Mouse (Mus musculus) heart, adult 2 months (tissue): ENCODE results near the gene Nfatc3. TPM values are rescaled to one million over a fixed set of nuclear protein-coding genes. Genes with fewer than 3 reads are reported as not detected.
A peak's percentile ranks its signal among the peaks of the same experiment; 100 is the strongest.

Source experiments
- DNase-seq, 2 experiments: peaks; one replicate each; pipeline ENCODE4 v3.0.0; 2021
- H3K27ac ChIP-seq: fragments of 200-600 bp; 2 replicates; pipeline ENCODE4 v1.8.1; 2022
- H3K27me3 ChIP-seq: fragments of 200-500 bp; 2 replicates; pipeline ENCODE4 v1.6.1; 2012; ENCODE audit warnings: mild to moderate bottlenecking, low read length, inconsistent platforms, mixed read lengths; ENCODE audit not compliant: control insufficient read depth, insufficient read depth
- H3K36me3 ChIP-seq: fragments of 200-500 bp; 2 replicates; pipeline ENCODE4 v1.6.1; 2012; ENCODE audit warnings: low read length, inconsistent platforms; ENCODE audit not compliant: control insufficient read depth, insufficient read depth
- H3K4me1 ChIP-seq: fragments of 200-500 bp; 2 replicates; pipeline ENCODE4 v1.6.1; 2011; ENCODE audit warnings: low read length; ENCODE audit not compliant: control insufficient read depth, insufficient read depth
- H3K4me3 ChIP-seq: fragments of 200-600 bp; 2 replicates; pipeline ENCODE4 v1.8.1; 2022
- H3K79me2 ChIP-seq: fragments of 200-500 bp; replicated peaks from 2 replicates; pipeline ENCODE4 v1.6.1; 2012; ENCODE audit warnings: mild to moderate bottlenecking, inconsistent platforms, low read length, moderate library complexity, mixed read lengths; ENCODE audit not compliant: control insufficient read depth, insufficient read depth
- H3K9ac ChIP-seq: fragments of 200-500 bp; 2 replicates; pipeline ENCODE4 v1.6.1; 2012; ENCODE audit warnings: low read depth, mild to moderate bottlenecking, control low read depth, inconsistent platforms, low read length, mixed read lengths
- CTCF ChIP-seq: fragments of 200-600 bp; IDR thresholded peaks from 2 replicates; pipeline ENCODE4 v1.8.1; 2022; ENCODE audit warnings: antibody characterized with exemption, mild to moderate bottlenecking, moderate library complexity
- EP300 ChIP-seq: fragments of 200-500 bp; IDR thresholded peaks from 2 replicates; pipeline ENCODE4 v1.6.1; 2011; ENCODE audit warnings: low read depth, low read length, control low read depth; ENCODE audit not compliant: insufficient read depth
- POLR2A ChIP-seq: fragments of 200-500 bp; IDR thresholded peaks from 2 replicates; pipeline ENCODE4 v1.6.1; 2011; ENCODE audit warnings: mild to moderate bottlenecking, low read depth, low read length, control low read depth; ENCODE audit not compliant: insufficient read depth
- WGBS: fragments of 180-500 bp; shearing (Covaris S2); methylation state at CpG from one replicate; pipeline ENCODE4 v1.1.7; 2018; 5-methylcytosine and 5-hydroxymethylcytosine counted together
- intact Hi-C: fragments of 180-260 bp; cut with DNase I; formaldehyde crosslinking; loops from one replicate; pipeline ENCODE4 v1.15.1; 2025
- polyA plus RNA-seq: library from polyadenylated mRNA; depleted of rRNA; stranded (reverse); fragments of >200 nt; gene quantifications from 2 replicates; pipeline ENCODE4 v1.2.3, GENCODE M21; 2012
- total RNA-seq, 2 experiments: library from RNA; stranded (reverse); gene quantifications; 2 replicates each; pipeline ENCODE4 v1.2.3; 2021

Nfatc3 gene
- total and polyA plus RNA-seq, 3 experiments = 12.2 to 19.2 (median 18.9) TPM

- Histone ChIP-seq H3K4me1 (no peaks in the 10 kb centered on the region), H3K36me3 (no peaks in the 10 kb centered on the region), H3K9ac (no peak overlapping the region), H3K4me3 (no peak overlapping the region), H3K79me2 (peaks cover 1% of the 10 kb centered on the region; the same call in 1 of the 2 replicates), H3K27ac (no peak overlapping the region), H3K27me3 (no peaks in the 10 kb centered on the region)
- no peak for DNase-seq
- WGBS = 73% methylated on average over 2 of the region's 2 CpGs
- TF ChIP-seq EP300 (no peak), CTCF (no peak), POLR2A (no peak)
- intact Hi-C loops = no loop called here
Measured at GRCm38 (mm10) chr8:106112041-106112440, 53.4 kb downstream of the Nfatc3 start.

DNA sequence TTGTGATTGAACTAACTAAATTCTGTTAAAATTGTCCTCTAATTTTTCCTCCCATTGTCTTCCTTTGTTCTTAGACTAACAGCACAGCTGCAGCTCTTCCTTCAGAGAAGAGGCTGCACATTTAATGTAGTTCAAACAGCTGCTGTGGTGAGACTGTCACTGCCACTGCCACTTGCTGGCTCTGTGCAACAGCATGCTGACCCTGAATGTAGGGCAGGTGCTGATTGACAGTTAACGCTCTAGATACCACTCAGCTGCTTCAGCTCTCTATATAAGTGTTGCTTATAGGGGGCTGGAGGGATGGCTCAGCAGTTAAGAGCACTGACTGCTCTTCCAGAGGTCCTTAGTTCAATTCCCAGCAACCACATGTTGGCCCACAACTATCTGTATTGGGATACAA lies 53.9 kb downstream of the Nfatc3 start:
- Histone ChIP-seq H3K9ac (no peak overlapping the region), H3K36me3 (no peaks in the 10 kb centered on the region), H3K27ac (no peak overlapping the region), H3K27me3 (no peaks in the 10 kb centered on the region), H3K79me2 (peaks cover 1% of the 10 kb centered on the region; the same call in 1 of the 2 replicates), H3K4me1 (no peaks in the 10 kb centered on the region), H3K4me3 (no peak overlapping the region)
- TF ChIP-seq EP300 (no peak), POLR2A (no peak)
- DNase-seq = no peak
- intact Hi-C loops = no loop called here
- 85% methylated on average over 1 of the region's 1 CpGs for WGBS

DNA sequence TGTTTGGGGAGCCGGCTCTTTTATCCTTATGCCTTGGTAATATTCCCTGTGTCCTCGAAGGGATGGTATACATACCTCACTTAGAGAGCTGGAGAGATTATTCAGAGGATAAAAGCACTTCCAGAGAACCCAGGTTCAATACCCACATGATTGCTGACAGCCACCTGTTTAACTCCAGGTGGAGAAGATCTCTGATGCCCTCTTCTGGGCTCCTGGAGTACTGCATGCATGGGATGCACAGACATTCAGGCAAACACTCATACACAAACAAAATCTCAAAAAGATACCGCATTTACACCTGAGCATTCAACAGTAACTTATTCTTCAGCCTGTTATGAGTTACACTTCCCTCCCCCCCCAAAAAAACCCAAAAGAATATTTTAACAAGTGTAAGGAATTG lies 57.3 kb downstream of the Nfatc3 start:
- WGBS = 93% methylated on average over 3 of the region's 3 CpGs
- Histone ChIP-seq H3K36me3 (no peaks in the 10 kb centered on the region; the same call in 1 of the 2 replicates), H3K4me1 (no peaks in the 10 kb centered on the region), H3K9ac (no peak overlapping the region), H3K27me3 (no peaks in the 10 kb centered on the region), H3K79me2 (peaks cover 1% of the 10 kb centered on the region; the same call in 1 of the 2 replicates), H3K27ac (no peak overlapping the region), H3K4me3 (no peak overlapping the region)
- intact Hi-C loops = loop anchor here (5.0 kb wide), 1 partner anchor 124 kb away; the partner anchor contains the start of gene Dus2
- TF ChIP-seq CTCF (peak; percentile 74), POLR2A (no peak)
- no peak for DNase-seq

- Histone ChIP-seq H3K27ac (no peak overlapping the region), H3K9ac (no peak overlapping the region), H3K4me3 (no peak overlapping the region), H3K79me2 (no peaks in the 10 kb centered on the region), H3K36me3 (no peaks in the 10 kb centered on the region; the same call in none of the 2 replicates), H3K27me3 (no peaks in the 10 kb centered on the region), H3K4me1 (no peaks in the 10 kb centered on the region)
- DNase-seq = no peak
- intact Hi-C loops = no loop called here
- TF ChIP-seq POLR2A = no peak
- TF ChIP-seq CTCF = no peak
- no peak for TF ChIP-seq EP300
- 91% methylated on average over 3 of the region's 3 CpGs for WGBS
Measured at GRCm38 (mm10) chr8:106123443-106123842, 64.8 kb downstream of the Nfatc3 start.

DNA sequence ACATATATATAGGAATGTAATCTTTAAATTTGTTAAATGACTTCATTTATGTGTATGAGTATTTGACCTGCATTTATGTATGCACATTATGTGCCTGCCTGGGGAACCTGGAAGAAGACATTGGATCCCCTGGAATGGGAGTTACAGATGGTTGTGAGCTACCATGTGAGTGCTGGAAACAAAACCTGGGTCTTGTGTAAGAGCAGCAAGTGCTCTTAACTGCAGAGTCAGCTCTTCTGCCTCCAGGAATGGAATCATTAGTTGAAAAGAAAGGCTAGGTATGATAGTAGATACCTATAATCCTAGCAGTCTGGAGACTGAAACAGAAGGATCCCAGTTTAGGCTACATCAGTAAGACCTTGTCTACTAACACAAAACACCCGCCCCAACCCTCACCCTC lies 67.4 kb downstream of the Nfatc3 start:
- Histone ChIP-seq H3K9ac (no peak overlapping the region), H3K27ac (no peak overlapping the region), H3K4me3 (no peak overlapping the region), H3K4me1 (no peaks in the 10 kb centered on the region), H3K36me3 (no peaks in the 10 kb centered on the region; the same call in 1 of the 2 replicates), H3K27me3 (no peaks in the 10 kb centered on the region), H3K79me2 (no peaks in the 10 kb centered on the region)
- WGBS = 93% methylated on average over 1 of the region's 1 CpGs
- intact Hi-C loops = no loop called here
- DNase-seq = no peak
- TF ChIP-seq EP300 = no peak
- no peak for TF ChIP-seq CTCF
- no peak for TF ChIP-seq POLR2A

DNA sequence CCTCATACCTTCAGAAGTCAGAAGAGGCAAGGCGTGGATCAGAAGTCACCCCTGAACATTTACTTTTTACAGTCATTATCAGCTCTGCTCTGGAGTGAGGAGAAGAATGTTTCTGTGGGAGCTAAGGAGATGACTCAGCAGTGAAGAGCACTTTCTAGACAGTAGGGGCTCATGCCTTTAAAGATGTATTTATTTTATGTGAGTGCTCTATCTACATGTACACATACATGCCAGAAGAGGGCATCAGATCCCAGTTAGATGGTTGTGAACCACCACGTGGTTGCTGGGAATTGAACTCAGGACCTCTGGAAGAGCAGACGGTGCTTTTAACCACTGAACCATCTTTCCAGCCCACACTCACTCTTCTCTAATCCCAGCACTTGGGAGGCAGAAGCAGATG lies 68.4 kb downstream of the Nfatc3 start:
- no peak for DNase-seq
- intact Hi-C loops = no loop called here
- H3K9ac ChIP-seq = no peak overlapping the region
- WGBS = 73% methylated on average over 3 of the region's 3 CpGs
- TF ChIP-seq EP300 (no peak), POLR2A (no peak), CTCF (no peak)
- no peaks in the 10 kb centered on the region for H3K27me3 ChIP-seq
- H3K4me3 ChIP-seq = no peak overlapping the region
- no peaks in the 10 kb centered on the region for H3K4me1 ChIP-seq
- no peaks in the 10 kb centered on the region for H3K79me2 ChIP-seq
- H3K27ac ChIP-seq = no peak overlapping the region
- H3K36me3 ChIP-seq = no peaks in the 10 kb centered on the region; the same call in 1 of the 2 replicates
